Mouse (Mus musculus) midbrain, embryonic 13.5 days (tissue): Measurements from ENCODE around the gene Prdx6. TPM values are rescaled to one million over a fixed set of nuclear protein-coding genes. Genes with fewer than 3 reads are reported as not detected.
A peak's percentile ranks its signal among the peaks of the same experiment; 100 is the strongest.

Source experiments
- ATAC-seq: fragments of 200-750 bp; cut with Nextera tagmentation; 2 replicates; pipeline ENCODE4 v1.8.0; 2017; ENCODE audit warnings: mild to moderate bottlenecking, moderate TSS enrichment, moderate library complexity
- H3K27ac ChIP-seq: fragments of 300-500 bp; sonication (generic); 2 replicates; pipeline ENCODE4 v1.5.1; 2015; ENCODE audit warnings: inconsistent platforms, mild to moderate bottlenecking, moderate library complexity
- H3K27me3 ChIP-seq: fragments of 300-500 bp; sonication (generic); 2 replicates; pipeline ENCODE4 v1.6.1; 2015; ENCODE audit warnings: mild to moderate bottlenecking, inconsistent platforms
- H3K36me3 ChIP-seq: fragments of 300-500 bp; sonication (generic); 2 replicates; pipeline ENCODE4 v1.6.1; 2015; ENCODE audit warnings: mild to moderate bottlenecking, inconsistent platforms
- H3K4me1 ChIP-seq: fragments of 300-500 bp; sonication (generic); replicated peaks from 2 replicates; pipeline ENCODE4 v1.6.1; 2015; ENCODE audit warnings: inconsistent platforms
- H3K4me2 ChIP-seq: fragments of 300-500 bp; sonication (generic); replicated peaks from 2 replicates; pipeline ENCODE4 v1.6.1; 2015; ENCODE audit warnings: moderate library complexity, mild to moderate bottlenecking, inconsistent platforms
- H3K4me3 ChIP-seq: fragments of 300-500 bp; sonication (generic); replicated peaks from 2 replicates; pipeline ENCODE4 v1.5.1; 2015; ENCODE audit warnings: mild to moderate bottlenecking, inconsistent platforms
- H3K9ac ChIP-seq: fragments of 300-500 bp; sonication (generic); replicated peaks from 2 replicates; pipeline ENCODE4 v1.6.1; 2015; ENCODE audit warnings: mild to moderate bottlenecking, inconsistent platforms
- H3K9me3 ChIP-seq: fragments of 300-500 bp; sonication (generic); 2 replicates; pipeline ENCODE4 v1.6.1; 2016; ENCODE audit warnings: mild to moderate bottlenecking, inconsistent platforms
- WGBS: fragments of 180-500 bp; shearing (Covaris S2); methylation state at CpG from one replicate; pipeline ENCODE4 v1.1.7; 2015; 5-methylcytosine and 5-hydroxymethylcytosine counted together
- polyA plus RNA-seq: library from polyadenylated mRNA; unstranded; fragments of >200 nt; fragmentation: Nextera tagmentation; extraction: Ambion mirVana; gene quantifications from 2 replicates; pipeline ENCODE4 v1.2.1, GENCODE M21; 2015

Prdx6 gene
- polyA plus RNA-seq, 1 experiment from 2014 or later: 220 TPM

DNA sequence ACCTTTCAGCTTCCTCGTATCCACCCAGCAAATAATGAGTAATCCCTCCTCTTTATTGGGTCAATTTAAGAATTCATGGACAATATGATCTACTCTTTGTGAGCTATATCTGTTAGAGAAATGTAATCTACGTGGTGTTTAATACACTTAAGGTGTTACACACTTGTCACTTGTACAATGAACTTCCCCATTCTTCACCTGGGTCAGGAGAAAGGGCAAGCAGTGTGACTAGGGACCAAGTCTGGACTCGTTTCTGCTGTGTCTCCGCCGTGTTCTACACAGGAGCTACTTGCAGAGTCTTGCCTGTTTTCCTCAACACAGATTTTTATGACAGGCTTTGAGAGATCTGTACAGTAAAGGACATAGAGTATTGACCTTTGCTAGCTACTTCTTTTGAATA lies 13.9 kb upstream of the Prdx6 start:
- Histone ChIP-seq H3K27ac (no peak overlapping the region), H3K9me3 (no peaks in the 10 kb centered on the region), H3K27me3 (no peaks in the 10 kb centered on the region), H3K9ac (no peak overlapping the region), H3K4me1 (no peaks in the 10 kb centered on the region), H3K4me2 (no peak overlapping the region), H3K4me3 (no peak overlapping the region), H3K36me3 (no peaks in the 10 kb centered on the region)
- WGBS: 90% methylated on average over 5 of the region's 5 CpGs
- no peak for ATAC-seq

DNA sequence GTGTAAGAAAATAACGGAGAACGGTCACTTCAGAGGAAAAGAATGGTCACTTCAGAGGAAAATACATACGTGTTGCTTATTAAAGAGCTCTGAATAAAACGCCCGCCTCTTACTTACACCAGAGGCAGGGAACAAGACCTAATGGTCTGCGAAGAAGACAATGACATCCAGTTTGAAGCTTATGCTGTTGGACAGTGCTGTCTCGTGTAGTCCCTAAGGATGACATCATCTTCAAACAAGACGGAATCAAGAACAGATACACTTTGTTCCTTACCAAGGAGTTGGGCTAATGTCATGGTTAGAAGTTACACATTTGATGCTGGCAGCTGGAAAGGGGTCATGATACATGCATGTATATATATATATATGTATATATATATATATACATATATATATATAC lies 12.6 kb upstream of the Prdx6 start:
- H3K27ac ChIP-seq: no peak overlapping the region
- H3K4me2 ChIP-seq: no peak overlapping the region
- no peak overlapping the region for H3K4me3 ChIP-seq
- no peak for ATAC-seq
- H3K9me3 ChIP-seq: no peaks in the 10 kb centered on the region
- no peaks in the 10 kb centered on the region for H3K27me3 ChIP-seq
- no peaks in the 10 kb centered on the region for H3K36me3 ChIP-seq
- no peaks in the 10 kb centered on the region for H3K4me1 ChIP-seq
- no peak overlapping the region for H3K9ac ChIP-seq
- WGBS: 93% methylated on average over 8 of the region's 8 CpGs

DNA sequence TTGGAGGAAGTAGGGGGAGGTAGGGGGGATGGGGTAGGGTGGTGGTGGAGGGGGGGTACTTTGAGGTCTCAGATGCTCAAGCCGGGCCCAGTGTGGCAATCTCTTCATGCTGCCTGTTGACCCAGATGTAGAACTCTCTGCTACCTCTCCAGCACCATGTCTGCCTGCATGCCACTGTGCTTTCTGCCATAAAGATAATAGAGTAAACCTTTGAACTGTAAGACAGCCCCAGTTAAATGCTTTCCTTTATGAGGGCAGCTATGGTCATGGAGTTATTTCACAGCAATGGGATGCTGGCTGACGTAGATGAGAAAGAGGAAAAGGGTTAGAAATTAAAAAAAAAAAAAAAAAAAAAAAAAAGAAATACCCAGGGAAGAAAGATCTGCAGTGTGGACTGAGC lies 11.5 kb upstream of the Prdx6 start:
- 86% methylated on average over 2 of the region's 2 CpGs for WGBS
- H3K27ac ChIP-seq: no peak overlapping the region
- no peak for ATAC-seq

DNA sequence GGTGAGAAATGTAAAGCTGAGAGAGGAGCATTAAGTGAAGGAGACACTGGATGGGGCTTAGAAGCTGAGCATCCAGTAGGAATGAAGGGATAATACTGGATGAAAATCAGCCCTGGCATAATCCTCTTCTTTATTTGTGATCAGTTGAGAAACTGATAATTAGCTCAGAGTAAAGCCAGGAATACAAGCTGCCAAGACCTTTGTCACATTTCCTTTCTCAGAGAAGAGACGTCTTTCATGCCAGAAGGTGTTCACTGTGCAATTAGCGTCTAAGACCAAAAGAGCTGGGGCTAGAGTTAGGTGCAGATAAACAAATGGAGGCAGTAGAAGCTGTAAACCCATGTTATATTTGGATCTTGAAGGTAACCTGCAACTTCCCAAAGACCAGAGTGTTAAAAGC lies 9.7 kb upstream of the Prdx6 start:
- no peaks in the 10 kb centered on the region for H3K4me1 ChIP-seq
- no peaks in the 10 kb centered on the region for H3K9me3 ChIP-seq
- ATAC-seq: no peak
- H3K9ac ChIP-seq: no peak overlapping the region
- no peak overlapping the region for H3K27ac ChIP-seq
- no peak overlapping the region for H3K4me2 ChIP-seq
- 60% methylated on average over 2 of the region's 2 CpGs for WGBS
- H3K4me3 ChIP-seq: no peak overlapping the region
- H3K36me3 ChIP-seq: no peaks in the 10 kb centered on the region
- H3K27me3 ChIP-seq: no peaks in the 10 kb centered on the region

More for the DNA sequence above, 11.5 kb upstream of the Prdx6 start:
- no peaks in the 10 kb centered on the region for H3K36me3 ChIP-seq
- H3K27me3 ChIP-seq: no peaks in the 10 kb centered on the region
- H3K9me3 ChIP-seq: no peaks in the 10 kb centered on the region
- H3K4me2 ChIP-seq: no peak overlapping the region
- H3K9ac ChIP-seq: no peak overlapping the region
- no peaks in the 10 kb centered on the region for H3K4me1 ChIP-seq
- no peak overlapping the region for H3K4me3 ChIP-seq

DNA sequence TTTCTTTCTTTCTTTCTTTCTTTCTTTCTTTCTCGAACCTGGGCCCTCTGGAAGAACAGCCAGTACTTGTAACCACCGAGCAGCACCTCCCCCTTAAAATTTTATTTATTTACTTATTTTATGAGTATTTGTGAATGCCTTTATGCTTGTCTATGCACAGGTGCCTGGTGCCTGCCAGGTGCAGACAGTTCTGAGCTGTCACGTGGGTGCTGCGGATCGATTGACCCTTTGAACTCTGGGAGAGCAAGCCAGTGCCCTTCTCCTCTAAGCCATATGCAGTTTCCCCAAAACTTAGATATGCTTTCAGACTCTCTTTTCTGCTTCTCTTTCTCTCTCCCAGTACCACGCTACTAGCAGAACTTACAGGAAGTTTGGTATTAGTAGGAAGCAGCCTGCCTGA lies 8.1 kb upstream of the Prdx6 start:
- ATAC-seq: no peak
- Histone ChIP-seq H3K4me1 (no peaks in the 10 kb centered on the region), H3K9me3 (no peaks in the 10 kb centered on the region), H3K4me3 (no peak overlapping the region), H3K27ac (no peak overlapping the region), H3K4me2 (no peak overlapping the region), H3K36me3 (no peaks in the 10 kb centered on the region), H3K9ac (no peak overlapping the region), H3K27me3 (no peaks in the 10 kb centered on the region)
- 87% methylated on average over 6 of the region's 6 CpGs for WGBS

DNA sequence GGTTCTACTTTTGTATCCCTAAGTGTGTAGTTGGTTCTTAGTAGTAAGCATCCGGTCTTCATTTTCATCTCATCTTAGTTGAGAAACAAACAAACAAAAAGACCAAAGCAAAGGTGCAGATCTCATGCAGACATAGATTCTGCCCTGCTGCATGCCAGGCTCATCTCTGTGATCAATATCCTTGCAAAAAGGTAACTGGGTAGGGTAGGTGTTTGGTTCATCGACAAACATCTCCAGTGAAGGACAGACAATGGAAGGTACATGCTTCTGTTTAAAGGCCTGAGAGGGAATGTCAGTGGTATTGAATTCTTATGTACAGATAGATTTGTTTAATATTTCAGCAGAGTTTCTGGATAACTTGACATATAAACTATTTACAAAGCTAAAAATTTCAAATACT lies 7.3 kb upstream of the Prdx6 start:
- Histone ChIP-seq H3K9me3 (no peaks in the 10 kb centered on the region), H3K9ac (no peak overlapping the region), H3K27ac (no peak overlapping the region), H3K27me3 (no peaks in the 10 kb centered on the region), H3K36me3 (no peaks in the 10 kb centered on the region), H3K4me2 (no peak overlapping the region), H3K4me3 (no peak overlapping the region), H3K4me1 (no peaks in the 10 kb centered on the region)
- ATAC-seq: no peak
- WGBS: 95% methylated on average over 2 of the region's 2 CpGs

DNA sequence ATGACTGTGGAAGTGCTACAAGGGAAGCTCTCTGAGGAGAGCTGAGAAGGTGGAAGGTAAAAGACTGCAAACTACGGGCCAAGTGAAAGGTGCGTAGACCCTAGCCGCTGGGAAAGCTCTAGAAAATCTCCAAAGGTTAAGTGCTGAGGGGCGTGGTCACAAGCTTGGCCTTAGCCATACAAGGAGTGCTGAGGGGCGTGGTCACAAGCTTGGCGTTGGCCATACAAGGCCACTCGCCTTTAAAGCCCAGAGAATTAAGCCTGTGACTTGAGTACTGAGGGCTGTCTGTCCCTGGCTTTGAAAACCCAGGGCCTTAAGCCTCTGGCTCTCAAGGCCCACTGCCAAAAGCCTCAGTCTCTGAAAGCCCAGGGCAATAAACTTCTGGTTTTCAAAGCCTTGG lies 5.9 kb upstream of the Prdx6 start:
- Histone ChIP-seq H3K4me2 (no peak overlapping the region), H3K9me3 (no peaks in the 10 kb centered on the region), H3K27ac (no peak overlapping the region), H3K27me3 (peaks cover 6% of the 10 kb centered on the region), H3K9ac (no peak overlapping the region), H3K4me3 (no peak overlapping the region), H3K4me1 (no peaks in the 10 kb centered on the region), H3K36me3 (no peaks in the 10 kb centered on the region)
- WGBS: 76% methylated on average over 7 of the region's 7 CpGs
- no peak for ATAC-seq

DNA sequence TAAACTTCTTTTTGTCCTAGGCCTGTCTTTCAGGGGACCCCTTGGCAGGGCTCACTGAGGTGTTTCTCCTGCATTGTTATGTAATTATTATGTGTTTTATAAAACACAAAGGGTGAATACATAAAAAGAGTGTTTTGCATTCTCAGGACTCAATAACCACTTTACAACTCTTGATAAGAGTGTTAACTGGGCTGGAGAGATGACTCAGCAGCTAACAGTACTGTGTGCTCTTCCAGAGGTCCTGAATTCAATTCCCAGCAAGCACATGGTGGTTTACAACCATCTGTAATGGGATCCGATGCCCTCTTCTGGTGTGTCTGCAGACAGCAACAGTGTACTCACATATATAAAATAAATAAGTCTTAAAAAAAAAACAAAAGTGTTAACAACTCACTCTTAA lies 3.3 kb upstream of the Prdx6 start:
- Histone ChIP-seq H3K9ac (no peak overlapping the region), H3K36me3 (no peaks in the 10 kb centered on the region), H3K4me2 (no peak overlapping the region), H3K4me1 (peaks cover 15% of the 10 kb centered on the region), H3K9me3 (no peaks in the 10 kb centered on the region), H3K27ac (no peak overlapping the region), H3K27me3 (peaks cover 9% of the 10 kb centered on the region), H3K4me3 (no peak overlapping the region)
- no peak for ATAC-seq
- 95% methylated on average over 1 of the region's 1 CpGs for WGBS

DNA sequence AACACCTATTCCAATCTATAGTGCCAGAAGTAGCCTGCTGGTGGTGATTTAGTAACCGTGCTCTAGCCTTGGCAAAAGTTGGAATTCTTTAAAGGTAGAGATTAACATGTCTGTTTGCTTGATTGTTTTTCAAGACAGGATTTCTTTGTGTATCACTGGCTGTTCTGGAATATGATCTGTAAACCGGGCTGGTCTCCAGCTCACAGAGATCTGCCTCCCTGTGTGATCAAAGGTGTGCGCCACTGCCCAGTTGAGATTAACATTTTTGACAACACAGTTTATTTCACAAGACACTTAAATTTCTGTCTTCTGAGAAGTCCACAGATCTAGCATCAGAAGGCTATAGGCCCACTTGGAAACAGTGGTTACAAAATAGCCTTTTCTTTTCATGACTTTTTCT lies 1.9 kb upstream of the Prdx6 start:
- no peaks in the 10 kb centered on the region for H3K9me3 ChIP-seq
- H3K4me2 ChIP-seq: no peak overlapping the region
- no peak for ATAC-seq
- H3K4me1 ChIP-seq: peaks cover 29% of the 10 kb centered on the region
- no peak overlapping the region for H3K27ac ChIP-seq
- H3K4me3 ChIP-seq: no peak overlapping the region
- H3K27me3 ChIP-seq: peaks cover 9% of the 10 kb centered on the region
- no peak overlapping the region for H3K9ac ChIP-seq
- WGBS: 86% methylated on average over 3 of the region's 3 CpGs
- no peaks in the 10 kb centered on the region for H3K36me3 ChIP-seq

DNA sequence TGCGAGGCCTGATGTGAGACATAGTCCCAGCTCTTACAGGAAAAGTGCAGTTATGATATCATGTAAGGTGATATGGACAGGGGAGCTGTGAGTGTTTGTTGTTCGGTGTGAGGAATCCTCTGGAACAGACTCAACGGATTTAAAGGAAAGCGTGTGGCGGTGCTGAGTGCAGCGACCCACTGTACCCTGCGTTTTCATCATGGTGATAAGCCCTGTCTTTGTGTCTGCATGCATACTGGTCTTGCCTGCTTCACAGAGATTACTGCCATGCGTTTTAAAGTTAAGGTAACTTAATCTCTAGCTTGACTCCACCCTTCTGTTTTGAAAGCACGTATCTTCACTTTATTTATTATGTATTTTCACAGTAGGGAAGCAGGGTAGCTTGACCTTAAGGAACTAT lies 1.3 kb upstream of the Prdx6 start:
- H3K36me3 ChIP-seq: no peaks in the 10 kb centered on the region
- no peak overlapping the region for H3K4me3 ChIP-seq
- H3K27ac ChIP-seq: no peak overlapping the region
- no peak overlapping the region for H3K4me2 ChIP-seq
- H3K9ac ChIP-seq: no peak overlapping the region
- no peak for ATAC-seq
- H3K4me1 ChIP-seq: peaks cover 33% of the 10 kb centered on the region
- peaks cover 9% of the 10 kb centered on the region for H3K27me3 ChIP-seq
- 79% methylated on average over 9 of the region's 9 CpGs for WGBS
- H3K9me3 ChIP-seq: no peaks in the 10 kb centered on the region

DNA sequence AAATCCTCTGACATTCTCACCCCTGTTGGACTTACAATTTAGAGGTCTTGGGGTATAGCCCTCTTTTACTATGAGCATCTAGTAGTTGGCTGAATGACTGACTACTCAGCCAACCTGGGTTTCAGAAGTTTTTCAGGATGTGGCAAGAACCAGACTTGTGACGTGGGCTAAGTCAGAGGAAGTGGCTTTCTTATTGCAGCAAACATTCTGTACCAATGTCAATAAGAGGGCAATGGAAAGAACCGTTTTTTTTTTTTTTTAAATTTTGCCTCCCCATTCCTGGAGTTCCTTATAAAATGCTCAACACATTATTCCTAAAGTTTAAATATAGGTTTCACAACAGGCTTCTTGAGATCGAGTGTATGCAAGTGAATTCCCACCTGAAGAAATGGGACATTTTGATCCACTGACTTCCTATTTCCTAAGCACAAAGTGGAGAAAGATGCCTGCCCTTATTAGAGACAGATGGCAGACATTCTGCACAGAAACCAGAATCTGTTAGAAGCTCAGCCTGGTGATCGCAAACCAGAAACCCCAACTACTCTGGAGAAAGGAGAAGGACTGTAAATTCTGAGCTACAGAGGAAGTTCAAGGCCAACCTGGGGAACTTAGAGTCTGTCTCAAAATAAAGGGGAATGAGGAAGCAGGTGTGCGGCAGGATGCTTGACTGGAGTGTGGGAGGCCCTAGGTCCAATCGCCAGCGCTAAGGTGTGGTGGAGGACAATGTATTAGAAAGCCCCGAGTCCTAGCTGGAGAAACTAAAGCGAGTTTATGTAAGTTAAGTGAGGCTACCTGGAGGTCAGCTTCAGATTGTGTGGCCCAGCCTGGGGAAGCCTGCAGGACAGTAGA lies 622 bp upstream of the Prdx6 start:
- H3K9me3 ChIP-seq: no peaks in the 10 kb centered on the region
- peaks cover 9% of the 10 kb centered on the region for H3K27me3 ChIP-seq
- H3K4me1 ChIP-seq: peaks cover 33% of the 10 kb centered on the region
- 73% methylated on average over 9 of the region's 9 CpGs for WGBS
- no peak overlapping the region for H3K27ac ChIP-seq
- peak overlapping the region; percentile 89 for H3K4me3 ChIP-seq
- H3K9ac ChIP-seq: peak overlapping the region; percentile 85
- ATAC-seq: no peak
- peaks cover under 1% of the 10 kb centered on the region; the same call in 1 of the 2 replicates for H3K36me3 ChIP-seq
- peak overlapping the region; percentile 92 for H3K4me2 ChIP-seq

DNA sequence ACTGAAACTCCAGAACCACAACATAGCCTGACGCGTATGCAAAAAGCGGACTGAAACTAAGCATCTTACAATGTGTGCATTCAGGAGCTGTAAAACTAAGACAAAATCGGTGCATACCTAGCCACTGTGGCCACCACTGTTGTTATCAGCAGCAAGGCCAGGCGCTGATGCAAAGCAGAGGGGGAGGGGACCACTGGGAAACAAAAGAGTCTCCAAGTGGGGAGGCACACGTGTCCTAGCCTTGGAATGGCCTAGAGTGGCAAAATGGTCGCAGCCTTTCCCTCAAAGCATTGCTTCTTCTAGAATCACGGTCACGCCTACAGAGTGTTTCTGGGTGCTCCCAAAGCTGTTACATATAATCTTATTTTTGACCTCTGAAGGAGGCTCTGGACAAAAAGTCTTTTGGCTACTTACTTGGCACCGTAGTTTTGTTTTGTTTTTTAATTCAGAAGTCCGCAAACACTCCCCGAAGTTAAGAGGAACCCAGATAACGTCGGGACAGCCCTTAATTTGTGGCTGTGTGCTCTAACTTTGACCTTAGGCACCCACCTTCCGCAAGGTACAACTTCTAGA lies 902 bp downstream of the Prdx6 start:
- peak; percentile 54 for ATAC-seq
- Histone ChIP-seq H3K9ac (peak overlapping the region; percentile 85), H3K9me3 (no peaks in the 10 kb centered on the region), H3K27me3 (peaks cover 9% of the 10 kb centered on the region), H3K4me2 (peak overlapping the region; percentile 92), H3K36me3 (peaks cover 9% of the 10 kb centered on the region), H3K27ac (no peak overlapping the region), H3K4me3 (peak overlapping the region; percentile 89), H3K4me1 (peaks cover 33% of the 10 kb centered on the region)
- WGBS: 1% methylated on average over 15 of the region's 15 CpGs
